Mouse (Mus musculus) CH12.LX (cell line): ENCODE data around the gene Pin4. TPM values are rescaled to one million over a fixed set of nuclear protein-coding genes. Genes with fewer than 3 reads are reported as not detected.

ENCODE experiments used
- DNase-seq: peaks from one replicate; pipeline ENCODE4 v3.0.0-alpha.2; 2013; ENCODE audit errors: extremely low read depth
- H3K27ac ChIP-seq: 2 replicates; pipeline ENCODE4 v1.5.1; 2012; ENCODE audit warnings: low read depth, mild to moderate bottlenecking, control low read depth, moderate library complexity; ENCODE audit not compliant: insufficient read depth
- H3K27me3 ChIP-seq: replicated peaks from 2 replicates; pipeline ENCODE3; 2012; ENCODE audit warnings: inconsistent platforms
- H3K36me3 ChIP-seq, 2 experiments: replicated peaks in 1 of 2; 2 replicates each; pipeline versions ENCODE3 to v1.6.1; 2012; ENCODE audit warnings: inconsistent platforms in 1 of 2, low read length in 1 of 2, mild to moderate bottlenecking in 1 of 2, mixed read lengths in 1 of 2, moderate library complexity in 1 of 2; ENCODE audit not compliant: control insufficient read depth in 1 of 2, insufficient read depth in 1 of 2
- H3K4me1 ChIP-seq, 2 experiments: 2 replicates each; pipeline ENCODE4 v1.6.1; 2012; ENCODE audit warnings: inconsistent platforms in 1 of 2, moderate library complexity in 1 of 2; ENCODE audit not compliant: insufficient read depth in 2 of 2, control insufficient read depth in 1 of 2
- H3K4me2 ChIP-seq: 2 replicates; pipeline ENCODE4 v1.6.1; 2012; ENCODE audit warnings: low read depth, mild to moderate bottlenecking, control low read depth; ENCODE audit not compliant: poor library complexity, insufficient read depth, severe bottlenecking
- H3K4me3 ChIP-seq, 3 experiments: fragments of 150-350 bp in 1 of 3; sonication (generic) in 1 of 3; replicated peaks in 1 of 3; 2 replicates each; pipeline versions ENCODE3 to v1.5.1; 2011 to 2012; ENCODE audit warnings: low read depth in 2 of 3, low read length in 2 of 3, mild to moderate bottlenecking in 2 of 3, moderate library complexity in 2 of 3, control low read depth in 1 of 3, improper control_type of control experiment in 1 of 3, inconsistent platforms in 1 of 3, mixed read lengths in 1 of 3; ENCODE audit not compliant: poor library complexity in 1 of 3
- H3K79me2 ChIP-seq: replicated peaks from 2 replicates; pipeline ENCODE4 v1.6.1; 2012; ENCODE audit warnings: mild to moderate bottlenecking, moderate library complexity; ENCODE audit not compliant: control insufficient read depth, poor library complexity, insufficient read depth, severe bottlenecking; ENCODE audit errors: extremely low read depth
- H3K9ac ChIP-seq: 2 replicates; pipeline ENCODE4 v1.6.1; 2012; ENCODE audit warnings: low read depth, mild to moderate bottlenecking, control low read depth, moderate library complexity; ENCODE audit not compliant: insufficient read depth
- H3K9me3 ChIP-seq: replicated peaks from 2 replicates; pipeline ENCODE3; 2012; ENCODE audit warnings: low read length, inconsistent platforms, mixed read lengths
- CHD1 ChIP-seq: IDR thresholded peaks from 2 replicates; pipeline ENCODE4 v1.6.1; 2012; ENCODE audit warnings: low read depth, low read length, improper control_type of control experiment, inconsistent platforms
- CHD2 ChIP-seq: IDR thresholded peaks from 2 replicates; pipeline ENCODE4 v1.6.1; 2011; ENCODE audit warnings: low read length, improper control_type of control experiment
- EP300 ChIP-seq: IDR thresholded peaks from 2 replicates; pipeline ENCODE4 v1.6.1; 2011; ENCODE audit warnings: low read length, improper control_type of control experiment
- ETS1 ChIP-seq: conservative IDR thresholded peaks from 2 replicates; pipeline ENCODE4 v1.6.1; 2012; ENCODE audit warnings: low read depth, mild to moderate bottlenecking, inconsistent platforms, low read length, improper control_type of control experiment, moderate library complexity
- GABPA ChIP-seq: IDR thresholded peaks from 2 replicates; pipeline ENCODE4 v1.6.1; 2012; ENCODE audit warnings: low read depth, low read length, improper control_type of control experiment, inconsistent platforms; ENCODE audit not compliant: insufficient replicate concordance
- HCFC1 ChIP-seq: IDR thresholded peaks from 2 replicates; pipeline ENCODE4 v1.6.1; 2012; ENCODE audit warnings: low read depth, mild to moderate bottlenecking, inconsistent platforms, low read length, improper control_type of control experiment
- JUND ChIP-seq: conservative IDR thresholded peaks from 2 replicates; pipeline ENCODE4 v1.6.1; 2011; ENCODE audit warnings: low read depth, low read length, improper control_type of control experiment
- KAT2A ChIP-seq: IDR thresholded peaks from 2 replicates; pipeline ENCODE4 v1.6.1; 2012; ENCODE audit warnings: low read length, improper control_type of control experiment, inconsistent platforms; ENCODE audit not compliant: insufficient replicate concordance
- MAFK ChIP-seq: IDR thresholded peaks from 2 replicates; pipeline ENCODE4 v1.6.1; 2011; ENCODE audit warnings: low read length, improper control_type of control experiment; ENCODE audit not compliant: insufficient replicate concordance
- MAX ChIP-seq: IDR thresholded peaks from 2 replicates; pipeline ENCODE4 v1.6.1; 2011; ENCODE audit warnings: low read length, improper control_type of control experiment
- MAZ ChIP-seq: IDR thresholded peaks from 2 replicates; pipeline ENCODE4 v1.6.1; 2012; ENCODE audit warnings: low read depth, mild to moderate bottlenecking, inconsistent platforms, low read length, improper control_type of control experiment, moderate library complexity
- MEF2A ChIP-seq: IDR thresholded peaks from 2 replicates; pipeline ENCODE4 v1.6.1; 2014; ENCODE audit warnings: low read depth, mild to moderate bottlenecking, inconsistent platforms, low read length, improper control_type of control experiment, borderline replicate concordance
- MXI1 ChIP-seq: IDR thresholded peaks from 2 replicates; pipeline ENCODE4 v1.6.1; 2011; ENCODE audit warnings: mild to moderate bottlenecking, low read depth, low read length, improper control_type of control experiment
- MYC ChIP-seq: IDR thresholded peaks from 2 replicates; pipeline ENCODE4 v1.6.1; 2011; ENCODE audit warnings: low read depth, mild to moderate bottlenecking, improper control_type of control experiment, low read length
- NELFE ChIP-seq: IDR thresholded peaks from 2 replicates; pipeline ENCODE4 v1.6.1; 2011; ENCODE audit warnings: low read depth, low read length, improper control_type of control experiment
- NRF1 ChIP-seq: IDR thresholded peaks from 2 replicates; pipeline ENCODE4 v1.6.1; 2014; ENCODE audit warnings: low read depth, mild to moderate bottlenecking, inconsistent platforms, low read length, improper control_type of control experiment, moderate library complexity
- PAX5 ChIP-seq: IDR thresholded peaks from 2 replicates; pipeline ENCODE4 v1.6.1; 2012; ENCODE audit warnings: low read length, inconsistent platforms, mixed read lengths
- POLR2A ChIP-seq: IDR thresholded peaks from 2 replicates; pipeline ENCODE4 v1.6.1; 2011; ENCODE audit warnings: low read depth, mild to moderate bottlenecking, improper control_type of control experiment, low read length
- POLR2AphosphoS2 ChIP-seq: IDR thresholded peaks from 2 replicates; pipeline ENCODE4 v1.6.1; 2011; ENCODE audit warnings: low read depth, low read length, improper control_type of control experiment
- RAD21 ChIP-seq: IDR thresholded peaks from 2 replicates; pipeline ENCODE4 v1.6.1; 2011; ENCODE audit warnings: low read depth, mild to moderate bottlenecking, low read length, improper control_type of control experiment, moderate library complexity
- RCOR1 ChIP-seq: conservative IDR thresholded peaks from 2 replicates; pipeline ENCODE4 v1.6.1; 2012; ENCODE audit warnings: low read depth, mild to moderate bottlenecking, inconsistent platforms, low read length, improper control_type of control experiment
- SIN3A ChIP-seq: IDR thresholded peaks from 2 replicates; pipeline ENCODE4 v1.6.1; 2012; ENCODE audit warnings: low read length, improper control_type of control experiment, inconsistent platforms
- SMC3 ChIP-seq: IDR thresholded peaks from 2 replicates; pipeline ENCODE4 v1.6.1; 2011; ENCODE audit warnings: low read depth, low read length, improper control_type of control experiment
- TBP ChIP-seq: conservative IDR thresholded peaks from 2 replicates; pipeline ENCODE4 v1.6.1; 2011; ENCODE audit warnings: low read depth, low read length, improper control_type of control experiment
- UBTF ChIP-seq: IDR thresholded peaks from 2 replicates; pipeline ENCODE4 v1.6.1; 2012; ENCODE audit warnings: low read depth, mild to moderate bottlenecking, inconsistent platforms, low read length, improper control_type of control experiment, moderate library complexity
- USF2 ChIP-seq: conservative IDR thresholded peaks from 2 replicates; pipeline ENCODE4 v1.6.1; 2011; ENCODE audit warnings: low read depth, low read length, improper control_type of control experiment
- ZKSCAN1 ChIP-seq: IDR thresholded peaks from 2 replicates; pipeline ENCODE4 v1.6.1; 2012; ENCODE audit warnings: low read depth, inconsistent platforms, low read length, improper control_type of control experiment, borderline replicate concordance
- ZMIZ1 ChIP-seq: IDR thresholded peaks from 2 replicates; pipeline ENCODE4 v1.6.1; 2012; ENCODE audit warnings: low read depth, mild to moderate bottlenecking, inconsistent platforms, low read length, improper control_type of control experiment
- ZNF384 ChIP-seq: IDR thresholded peaks from 2 replicates; pipeline ENCODE4 v1.6.1; 2012; ENCODE audit warnings: low read depth, low read length, improper control_type of control experiment, inconsistent platforms
- dilution Hi-C: fragments of 300-500 bp; cut with MboI; formaldehyde crosslinking; loops from 2 replicates; pipeline ENCODE4 v1.14.3; 2020; ENCODE audit warnings: low sequenced_read_pairs; ENCODE audit not compliant: extremely low pct_unique_long_range_greater_than_20kb, extremely low pct_ligation_motif_present
- in situ Hi-C: fragments of 300-500 bp; cut with MboI; formaldehyde crosslinking; loops from 3 replicates; pipeline ENCODE4 v1.14.3; 2019; ENCODE audit warnings: low sequenced_read_pairs, low pct_ligation_motif_present, low pct_unique_long_range_greater_than_20kb, mixed read lengths
- polyA plus RNA-seq: library from polyadenylated mRNA; unstranded; fragments of >175 nt; gene quantifications from 2 replicates; pipeline ENCODE4 v1.2.1, GENCODE M21; 2012; ENCODE audit warnings: low read depth; ENCODE audit not compliant: insufficient read length
- total RNA-seq, 2 experiments: library from RNA; depleted of rRNA; stranded (reverse); fragments of 300-350 nt in 1 of 2; fragments of >200 nt in 1 of 2; gene quantifications; 2 replicates each; pipeline ENCODE4 v1.2.3; 2012 to 2014

Gene Pin4
- total and polyA plus RNA-seq, 3 experiments, result 53.4 to 66.2 (median 62.0) TPM

GRCm38 (mm10) chrX:102166986-102167385 lies 47.7 kb downstream of the Pin4 start:
- H3K9ac ChIP-seq, result no peak overlapping the region
- H3K4me2 ChIP-seq, result no peak overlapping the region
- in situ Hi-C loops, result no loop called here
- no peaks in the 10 kb centered on the region for H3K36me3 ChIP-seq
- no peaks in the 10 kb centered on the region for H3K27me3 ChIP-seq
- H3K4me3 ChIP-seq, result no peak overlapping the region
- no peaks in the 10 kb centered on the region for H3K4me1 ChIP-seq
- DNase-seq, result no peak
- no peaks in the 10 kb centered on the region for H3K79me2 ChIP-seq
- H3K9me3 ChIP-seq, result no peaks in the 10 kb centered on the region
- dilution Hi-C loops, result no loop called here
- TF ChIP-seq ZKSCAN1, result no peak
- TF ChIP-seq MXI1, result no peak
- TF ChIP-seq GABPA, result no peak
- no peak for TF ChIP-seq POLR2A
- no peak for TF ChIP-seq PAX5
- TF ChIP-seq KAT2A, result no peak
- TF ChIP-seq NRF1, result no peak
- no peak for TF ChIP-seq EP300
- TF ChIP-seq UBTF, result no peak
- TF ChIP-seq MAZ, result no peak
- TF ChIP-seq RCOR1, result no peak
- TF ChIP-seq CHD1, result no peak
- TF ChIP-seq TBP, result no peak
- no peak for TF ChIP-seq RAD21
- TF ChIP-seq JUND, result no peak
- no peak for TF ChIP-seq POLR2AphosphoS2
- TF ChIP-seq CHD2, result no peak
- no peak for TF ChIP-seq HCFC1
- TF ChIP-seq MYC, result no peak
- H3K27ac ChIP-seq, result no peak overlapping the region

GRCm38 (mm10) chrX:102169724-102170123 lies 50.5 kb downstream of the Pin4 start:
- DNase-seq, result no peak
- no peaks in the 10 kb centered on the region for H3K9me3 ChIP-seq
- H3K36me3 ChIP-seq, result no peaks in the 10 kb centered on the region
- H3K4me2 ChIP-seq, result no peak overlapping the region
- no peaks in the 10 kb centered on the region for H3K4me1 ChIP-seq
- dilution Hi-C loops, result no loop called here
- no peak for TF ChIP-seq MEF2A
- no peak for TF ChIP-seq SIN3A
- TF ChIP-seq MYC, result no peak
- TF ChIP-seq EP300, result no peak
- TF ChIP-seq ZNF384, result no peak
- TF ChIP-seq SMC3, result no peak
- no peak for TF ChIP-seq POLR2A
- no peak for TF ChIP-seq MAX
- TF ChIP-seq NELFE, result no peak
- no peak for TF ChIP-seq USF2
- TF ChIP-seq ETS1, result no peak
- TF ChIP-seq MAFK, result no peak
- no peak for TF ChIP-seq ZKSCAN1
- TF ChIP-seq POLR2AphosphoS2, result no peak
- no peak for TF ChIP-seq ZMIZ1
- TF ChIP-seq MXI1, result no peak
- TF ChIP-seq, all 38 proteins: peak for 0
- Histone ChIP-seq H3K4me3 (no peak overlapping the region), H3K79me2 (no peaks in the 10 kb centered on the region), H3K27ac (no peak overlapping the region), H3K9ac (no peak overlapping the region), H3K27me3 (no peaks in the 10 kb centered on the region)
- in situ Hi-C loops, result no loop called here
